Mouse (Mus musculus): ENCODE measurements around the gene Gm28053. TPM values are rescaled to one million over a fixed set of nuclear protein-coding genes. Genes with fewer than 3 reads are reported as not detected.
"Not testable (repeated sequence)": the region's sequence is repeated elsewhere in the genome, so short reads cannot be mapped to it uniquely, and the experiment has no call there.

The Gm28053 gene
- total RNA-seq (2022), result 1 to 10 TPM; 2.7 to 5.0 (median 4.3) TPM

DNA sequence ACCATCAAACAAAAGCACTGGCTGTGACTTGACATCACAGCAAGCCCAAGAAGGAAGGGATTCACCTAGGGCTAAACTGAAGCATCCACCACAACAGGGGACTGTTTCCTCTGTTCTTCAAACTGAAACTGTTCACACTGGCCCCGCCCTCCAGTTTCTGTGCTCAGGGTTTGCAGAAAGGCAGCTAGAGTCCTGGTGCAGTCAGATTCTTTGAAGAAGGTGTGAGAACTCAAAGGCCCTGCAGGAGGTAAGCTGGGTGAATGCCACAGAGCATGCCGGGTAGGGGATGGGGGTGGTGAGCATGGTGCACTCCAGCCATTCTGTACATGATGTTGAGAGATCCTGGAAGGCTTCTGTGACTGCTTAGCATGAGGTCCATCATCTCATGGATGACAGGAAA lies at the start of gene Gm28053, which contains the start of gene Gimap7:
Gene Gm28053 (plus strand): TSS at position 153 of the 400 bp plus-strand sequence.
Gene Gimap7 (plus strand): TSS at position 167 of the 400 bp plus-strand sequence.
- no peak for DNase-seq (ENCODE audit: low spot score)

DNA sequence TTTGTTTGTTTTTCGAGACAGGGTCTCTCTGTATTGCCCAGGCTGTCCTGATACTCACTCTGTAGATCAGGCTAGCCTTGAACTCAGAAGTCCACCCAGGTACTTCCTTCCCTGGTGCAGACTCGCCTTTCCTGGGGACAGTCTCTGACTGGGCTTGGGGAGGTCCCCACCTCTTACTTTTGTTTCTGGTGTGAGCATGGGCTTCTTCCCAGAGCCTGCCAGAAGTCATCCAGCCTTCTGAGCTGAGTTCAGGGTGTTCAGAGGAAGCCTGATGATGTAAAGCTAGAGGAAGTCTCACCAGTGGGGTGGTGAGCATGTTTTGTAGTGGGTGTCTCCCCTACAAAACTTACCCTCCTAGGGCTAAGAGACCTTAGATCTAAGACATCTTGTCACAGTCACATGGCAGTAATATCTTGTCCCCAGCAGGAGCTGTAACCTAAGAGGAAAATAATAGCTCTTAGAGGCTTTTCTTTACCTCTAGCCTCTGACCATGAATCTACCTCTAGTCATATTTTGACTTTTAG lies 48.9 kb upstream of the Gm28053 start:
- no peak for DNase-seq (ENCODE audit: low spot score)

DNA sequence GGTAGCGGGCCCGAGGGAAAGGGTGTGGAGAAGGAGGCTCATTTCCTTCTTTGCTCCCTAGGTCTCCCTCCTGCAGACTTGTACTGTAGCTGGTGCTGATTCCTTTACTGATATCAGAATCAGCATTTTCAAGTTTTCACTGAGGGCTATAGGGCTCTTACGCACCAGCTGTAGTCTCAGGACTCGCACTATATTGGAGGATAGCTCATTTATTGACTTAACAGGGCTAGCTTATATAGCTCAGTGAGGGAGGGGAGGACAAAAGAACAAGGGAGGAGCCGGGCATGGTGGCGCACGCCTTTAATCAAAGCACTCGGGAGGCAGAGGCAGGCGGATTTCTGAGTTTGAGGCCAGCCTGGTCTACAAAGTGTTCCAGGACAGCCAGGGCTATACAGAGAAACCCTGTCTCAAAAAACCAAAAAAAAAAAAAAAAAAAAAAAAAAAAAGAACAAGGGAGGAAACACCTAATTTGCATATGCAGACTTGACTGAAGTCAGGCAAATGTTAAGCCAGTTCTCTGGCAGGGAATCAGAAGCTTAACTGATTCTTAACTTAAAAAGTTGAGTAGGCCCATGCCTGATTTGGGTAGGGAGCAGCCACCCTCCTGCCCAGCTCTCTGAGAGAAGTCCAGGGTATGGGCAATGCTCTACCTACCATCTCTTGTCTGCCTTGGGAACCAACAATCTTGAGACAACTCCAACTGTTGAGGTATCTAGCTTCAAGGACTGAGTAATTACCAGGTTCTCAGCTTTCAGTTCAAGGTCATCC lies 43.9 kb upstream of the Gm28053 start:
- DNase-seq (ENCODE audit: low spot score), result no peak

DNA sequence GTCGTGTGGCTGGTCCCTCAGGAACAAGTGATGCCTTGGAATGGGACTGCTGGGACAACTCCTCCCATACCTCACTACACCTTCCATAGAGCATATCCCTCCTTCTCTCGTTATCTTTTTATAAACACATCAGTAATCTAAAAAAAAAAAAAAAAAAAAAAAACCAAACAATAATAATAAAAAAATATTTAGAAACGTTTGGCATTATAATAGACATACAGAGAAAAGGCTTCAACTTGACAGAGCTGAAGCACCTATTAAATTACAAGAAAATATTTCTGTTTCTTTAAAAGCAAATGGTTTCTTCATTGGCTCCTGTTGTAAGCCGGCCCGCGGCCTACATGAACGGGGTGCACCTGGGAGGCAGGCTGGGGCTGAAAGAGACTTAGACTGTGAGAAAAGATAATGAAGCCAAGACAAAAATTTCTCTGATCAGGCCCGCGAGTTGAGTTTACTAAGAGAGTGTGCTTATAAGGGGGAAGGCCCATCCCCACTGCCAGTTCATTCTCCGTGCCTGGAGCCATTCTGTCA lies 42.9 kb upstream of the Gm28053 start:
- DNase-seq (ENCODE audit: low spot score), result no peak

DNA sequence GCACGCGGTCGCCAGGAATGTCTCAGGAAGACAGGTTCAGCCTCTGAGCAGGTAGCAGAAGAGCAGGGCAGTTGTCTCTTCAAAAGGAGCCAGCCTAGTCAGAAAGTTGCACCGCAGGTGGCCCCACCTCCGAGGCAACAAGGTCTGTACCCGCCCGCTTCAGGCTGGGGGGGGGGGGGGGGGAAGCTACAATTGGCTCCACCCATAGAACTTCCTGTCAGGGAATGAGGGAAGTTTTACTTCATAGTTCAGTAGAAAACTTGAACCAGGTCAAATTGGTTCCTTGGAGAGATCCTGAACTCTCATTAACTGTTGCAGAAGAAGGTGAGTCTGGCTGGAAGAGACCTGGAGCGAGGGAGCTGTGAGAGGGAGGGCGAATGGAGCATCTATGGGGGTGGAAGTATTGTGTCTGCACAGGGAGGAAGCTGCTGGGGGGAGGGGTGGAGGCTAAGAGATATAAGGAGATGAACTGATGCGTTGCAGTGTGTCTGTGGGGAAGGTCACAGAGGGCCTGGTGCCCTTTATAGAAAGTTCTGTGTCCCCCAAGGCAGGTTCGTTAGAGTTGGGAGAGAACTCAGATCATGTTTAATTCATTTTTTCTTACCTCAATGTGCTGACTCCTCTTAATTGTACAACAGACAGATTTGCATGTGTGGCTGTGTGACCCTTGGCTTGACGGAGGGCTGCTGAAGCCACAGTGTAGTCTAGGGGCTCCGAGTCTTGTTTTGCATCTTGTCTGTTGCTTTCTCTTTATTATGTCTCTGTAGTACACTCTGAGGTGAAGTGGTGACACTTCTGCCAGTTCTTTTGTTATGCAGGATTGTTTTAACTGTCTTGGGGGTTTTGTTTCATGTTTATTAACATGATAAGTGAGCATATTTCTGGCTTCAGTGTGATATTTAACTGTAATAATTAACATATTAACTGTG lies 42.2 kb upstream of the Gm28053 start, which contains the start of gene Gimap9:
Gene Gimap9 (plus strand): TSS at position 199 of the 929 bp plus-strand sequence.
- peak; percentile 38 for DNase-seq (ENCODE audit: low spot score)

DNA sequence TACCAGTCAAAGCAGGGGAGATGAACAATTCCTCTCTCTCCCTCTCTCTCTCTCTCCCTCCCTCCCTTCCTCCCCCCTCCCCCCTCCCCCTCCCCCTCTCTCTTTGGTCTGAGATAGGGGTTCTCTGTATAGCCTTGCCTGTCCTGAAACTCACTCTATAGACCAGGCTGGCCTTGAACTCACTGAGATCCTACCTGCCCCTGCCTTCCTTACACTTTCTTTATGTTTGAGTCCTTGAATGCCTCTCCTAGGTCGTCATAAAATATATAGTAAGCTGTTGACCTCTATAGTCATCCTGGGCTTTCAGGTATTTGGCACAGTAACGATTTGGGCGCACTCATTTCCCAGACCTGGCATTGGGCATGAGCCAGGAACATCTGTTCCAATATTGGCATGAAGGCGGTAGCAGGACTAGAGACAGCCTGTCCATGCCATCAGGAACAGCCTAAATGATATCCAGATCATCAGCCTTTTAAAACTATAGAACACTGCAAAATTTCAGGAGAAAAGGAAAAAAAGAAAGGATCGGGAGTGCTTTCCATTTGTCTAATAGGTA lies 41.5 kb upstream of the Gm28053 start:
- DNase-seq (ENCODE audit: low spot score), result no peak

DNA sequence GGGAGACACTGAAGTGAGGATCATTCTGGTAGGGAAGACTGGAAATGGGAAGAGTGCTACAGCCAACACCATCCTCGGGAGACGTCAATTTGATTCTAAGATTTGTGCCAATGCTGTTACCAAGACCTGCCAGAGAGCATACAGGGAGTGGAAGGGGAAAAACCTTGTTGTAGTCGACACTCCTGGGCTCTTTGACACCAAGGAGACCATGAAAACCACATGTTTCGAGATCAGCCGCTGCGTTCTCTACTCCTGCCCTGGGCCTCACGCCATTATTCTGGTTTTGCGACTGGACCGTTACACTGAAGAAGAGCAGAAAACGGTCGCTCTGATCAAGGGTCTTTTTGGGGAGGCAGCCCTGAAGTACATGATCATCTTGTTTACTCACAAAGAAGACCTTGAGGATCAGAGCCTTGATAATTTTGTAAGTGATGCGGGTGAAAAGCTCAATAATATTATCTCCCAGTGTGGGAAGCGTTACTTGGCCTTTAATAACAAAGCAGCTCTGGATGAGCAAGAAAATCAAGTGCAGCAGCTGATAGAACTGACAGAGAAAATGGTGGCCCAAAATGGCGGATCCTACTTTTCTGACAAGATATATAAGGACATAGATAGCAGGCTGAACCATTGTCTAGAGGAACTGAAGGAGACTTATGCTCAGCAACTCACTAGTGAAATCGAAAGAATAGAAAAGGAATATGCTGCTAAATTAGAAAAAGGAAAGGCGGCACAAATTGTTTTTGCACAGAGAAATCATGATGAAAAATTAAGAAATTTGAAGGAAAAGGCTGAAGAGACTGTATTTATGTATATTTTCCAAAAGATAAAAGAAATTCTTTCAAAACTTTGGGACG lies 40.7 kb upstream of the Gm28053 start:
- DNase-seq (ENCODE audit: low spot score), result no peak

DNA sequence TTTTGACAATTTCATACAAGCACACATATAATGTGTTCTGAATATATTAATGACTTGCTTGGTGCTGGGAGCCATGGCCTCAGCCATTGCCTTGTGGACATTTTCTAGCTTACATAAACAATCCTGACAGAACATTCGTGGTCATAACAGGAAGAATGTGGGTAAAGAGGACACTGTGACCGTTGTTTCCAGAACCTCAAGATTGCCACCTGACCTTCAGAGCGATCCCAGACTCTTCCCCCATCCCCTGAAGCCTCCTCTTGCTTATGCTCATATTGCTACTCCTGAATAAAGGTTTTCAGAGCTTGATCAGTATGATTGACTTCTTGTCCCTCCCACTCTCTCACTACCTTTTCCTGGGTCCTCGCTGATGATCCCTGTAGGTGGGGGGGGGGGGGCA lies 40.0 kb upstream of the Gm28053 start:
- DNase-seq (ENCODE audit: low spot score), result no peak

DNA sequence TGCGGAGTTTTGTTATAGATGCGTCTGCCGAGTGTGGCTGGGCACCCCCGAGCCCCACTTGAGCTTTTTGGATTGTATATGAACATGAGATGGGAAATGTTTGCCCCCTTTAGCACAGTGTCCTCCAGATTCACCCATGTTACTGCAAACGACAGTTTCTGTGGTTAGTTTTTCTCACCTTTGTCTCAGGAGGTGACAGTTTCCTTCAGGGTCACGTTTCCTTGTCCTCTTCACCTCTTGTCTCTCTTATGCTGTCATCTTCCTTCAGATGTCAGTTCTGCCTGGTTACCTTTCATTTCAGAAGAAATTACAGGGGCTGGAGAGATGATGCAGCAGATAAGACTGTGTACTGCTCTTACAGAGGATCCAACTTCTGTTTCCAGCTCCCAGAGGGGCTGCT lies 38.7 kb upstream of the Gm28053 start:
- DNase-seq (ENCODE audit: low spot score), result no peak

DNA sequence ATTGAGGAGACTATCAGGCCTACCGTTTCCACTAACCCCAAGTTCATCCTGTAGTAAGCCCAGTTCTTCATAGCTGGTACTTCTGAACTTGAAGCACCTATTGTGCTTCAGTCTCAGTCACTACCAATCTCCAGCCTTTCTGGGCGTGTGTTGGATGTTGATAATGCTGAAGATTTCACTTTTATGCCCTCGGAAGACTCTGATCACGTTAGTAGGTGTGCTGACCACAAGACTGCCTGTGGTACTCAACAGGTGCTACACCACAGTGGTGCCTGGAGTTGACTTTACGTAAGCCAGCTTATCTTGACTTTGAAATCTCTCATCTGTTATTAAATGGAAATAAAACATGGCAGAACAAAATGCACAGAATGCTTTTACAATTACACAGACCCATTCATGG lies 38.0 kb upstream of the Gm28053 start:
- no peak for DNase-seq (ENCODE audit: low spot score)

DNA sequence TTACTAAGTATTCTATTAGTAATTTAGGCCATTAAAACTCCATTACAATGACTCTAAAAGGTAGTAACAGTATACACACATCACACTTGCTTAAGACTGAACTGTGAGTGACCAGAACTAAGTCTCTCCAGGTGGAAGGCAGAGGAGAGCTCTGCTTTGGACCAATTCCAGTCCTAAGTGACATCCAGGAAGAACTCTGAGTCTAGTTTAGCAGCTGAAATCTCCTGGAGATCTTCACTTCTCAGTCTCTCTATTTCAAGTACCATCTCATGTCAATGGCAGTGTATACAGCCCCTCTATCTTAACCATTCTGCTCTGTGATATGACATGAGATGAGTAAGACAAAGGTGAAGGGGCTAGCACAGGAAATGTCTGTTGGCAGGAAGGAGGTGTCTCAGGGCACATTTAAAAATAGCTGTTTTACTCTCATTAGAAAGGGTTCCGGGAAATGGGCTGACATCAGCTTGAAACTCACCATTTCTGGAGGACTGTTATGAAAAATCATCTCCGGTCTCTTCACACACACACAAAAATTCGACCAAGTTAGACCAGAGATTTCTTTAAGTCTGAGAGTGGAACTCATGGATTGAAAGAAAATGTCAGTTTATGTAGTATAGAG lies 36.8 kb upstream of the Gm28053 start:
- DNase-seq (ENCODE audit: low spot score), result peak; percentile 51

DNA sequence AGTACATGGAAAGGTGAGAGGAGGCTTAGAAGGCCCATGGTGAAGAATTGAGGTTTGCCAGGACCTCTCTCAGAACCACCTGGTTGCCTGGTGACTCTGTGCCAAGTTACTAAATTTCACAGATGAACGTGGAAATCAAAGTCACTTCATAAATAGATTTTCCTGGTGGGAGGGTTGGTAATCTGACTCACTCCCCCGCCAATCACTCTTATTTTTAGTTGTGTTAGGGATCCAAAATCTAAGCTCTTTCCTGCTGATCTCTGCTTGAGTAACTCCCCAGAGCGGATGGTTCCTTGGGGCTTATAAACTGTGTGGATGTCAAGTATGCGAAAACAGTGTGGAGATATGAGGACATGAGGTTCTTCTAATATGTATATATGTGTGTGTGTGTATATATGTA lies 36.1 kb upstream of the Gm28053 start:
- no peak for DNase-seq (ENCODE audit: low spot score)

DNA sequence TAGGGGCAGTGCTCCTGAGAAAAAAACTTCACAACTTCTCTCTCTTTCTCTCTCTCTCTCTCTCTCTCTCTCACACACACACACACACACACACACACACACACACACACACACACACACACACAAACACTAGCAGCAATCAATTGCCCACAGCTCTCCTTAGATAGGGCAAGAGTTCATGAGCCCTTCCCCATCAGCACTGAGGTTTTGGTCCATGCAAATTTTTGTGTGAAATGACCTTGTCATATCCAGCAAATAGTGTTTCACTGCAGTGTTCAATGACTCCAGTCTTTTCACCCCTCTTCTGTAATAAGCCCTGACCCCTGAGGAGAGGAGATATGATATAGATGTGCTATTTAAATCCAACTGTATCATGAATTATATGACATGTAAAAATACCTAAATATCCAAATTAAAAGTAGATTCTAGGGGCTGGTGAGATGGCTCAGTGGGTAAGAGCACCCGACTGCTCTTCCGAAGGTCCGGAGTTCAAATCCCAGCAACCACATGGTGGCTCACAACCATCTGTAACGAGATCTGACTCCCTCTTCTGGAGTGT lies 35.1 kb upstream of the Gm28053 start:
- DNase-seq (ENCODE audit: low spot score), result not testable (repeated sequence)

DNA sequence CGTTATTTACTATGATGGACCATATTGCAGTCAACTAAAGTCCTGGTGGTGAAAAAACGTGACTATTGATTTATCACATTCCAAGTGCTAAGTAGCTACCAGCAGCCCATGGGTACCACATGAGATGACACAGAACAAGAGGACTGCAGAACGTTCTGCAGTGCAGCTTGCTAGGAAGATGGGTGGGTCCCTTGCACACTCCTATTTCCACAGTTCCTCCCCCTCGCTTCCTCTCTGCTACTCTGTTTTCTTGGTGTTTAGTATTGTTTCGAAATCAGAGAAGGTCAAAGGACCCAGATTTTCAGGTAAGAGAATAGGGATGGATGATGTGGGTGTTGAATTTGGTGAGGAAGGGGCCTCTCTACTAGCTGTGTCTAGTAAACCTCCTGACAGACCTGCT lies 34.1 kb upstream of the Gm28053 start, which contains the start of gene Gimap4:
Gene Gimap4 (plus strand): TSS at position 231 of the 400 bp plus-strand sequence.
- peak; percentile 51 for DNase-seq (ENCODE audit: low spot score)

DNA sequence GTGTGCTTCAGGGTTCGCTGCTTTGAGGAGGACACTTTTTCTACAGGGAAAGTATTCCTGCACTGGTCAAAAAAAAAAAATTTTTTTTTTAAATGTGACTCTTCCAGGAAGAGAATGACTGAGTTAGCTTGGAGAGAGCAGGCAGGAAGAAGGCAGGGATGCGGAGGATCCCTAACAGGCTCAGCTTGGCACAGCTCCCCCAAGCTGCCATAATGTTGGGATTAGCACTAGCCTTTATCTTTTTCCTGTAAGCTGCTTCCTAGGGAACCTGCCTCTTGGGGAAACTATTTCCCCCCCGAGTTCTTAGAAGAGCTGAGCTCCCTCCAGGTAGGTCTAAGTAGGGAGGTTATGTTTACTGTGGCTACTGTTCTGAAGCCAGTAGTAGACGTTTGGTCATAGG lies 33.6 kb upstream of the Gm28053 start:
- no peak for DNase-seq (ENCODE audit: low spot score)

DNA sequence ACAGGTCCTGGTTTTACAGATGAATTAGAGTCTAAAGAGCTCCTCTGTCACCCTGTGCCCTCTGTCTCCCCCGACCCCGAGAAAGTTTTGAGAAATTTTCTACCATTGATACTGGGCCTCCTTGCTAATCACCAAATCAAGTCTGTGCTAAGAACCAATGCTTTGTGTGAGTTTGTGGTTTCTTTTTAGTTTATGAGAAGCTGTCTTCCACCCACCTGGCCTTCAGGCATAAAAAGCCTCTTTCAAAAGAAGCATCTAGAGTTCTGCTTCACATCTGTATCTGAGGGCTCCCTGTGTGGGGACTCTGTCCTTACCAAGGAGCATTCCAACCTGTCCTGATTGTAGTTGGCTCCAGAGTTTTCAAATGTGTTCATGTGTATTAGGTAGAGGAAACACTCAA lies 33.2 kb upstream of the Gm28053 start:
- no peak for DNase-seq (ENCODE audit: low spot score)

DNA sequence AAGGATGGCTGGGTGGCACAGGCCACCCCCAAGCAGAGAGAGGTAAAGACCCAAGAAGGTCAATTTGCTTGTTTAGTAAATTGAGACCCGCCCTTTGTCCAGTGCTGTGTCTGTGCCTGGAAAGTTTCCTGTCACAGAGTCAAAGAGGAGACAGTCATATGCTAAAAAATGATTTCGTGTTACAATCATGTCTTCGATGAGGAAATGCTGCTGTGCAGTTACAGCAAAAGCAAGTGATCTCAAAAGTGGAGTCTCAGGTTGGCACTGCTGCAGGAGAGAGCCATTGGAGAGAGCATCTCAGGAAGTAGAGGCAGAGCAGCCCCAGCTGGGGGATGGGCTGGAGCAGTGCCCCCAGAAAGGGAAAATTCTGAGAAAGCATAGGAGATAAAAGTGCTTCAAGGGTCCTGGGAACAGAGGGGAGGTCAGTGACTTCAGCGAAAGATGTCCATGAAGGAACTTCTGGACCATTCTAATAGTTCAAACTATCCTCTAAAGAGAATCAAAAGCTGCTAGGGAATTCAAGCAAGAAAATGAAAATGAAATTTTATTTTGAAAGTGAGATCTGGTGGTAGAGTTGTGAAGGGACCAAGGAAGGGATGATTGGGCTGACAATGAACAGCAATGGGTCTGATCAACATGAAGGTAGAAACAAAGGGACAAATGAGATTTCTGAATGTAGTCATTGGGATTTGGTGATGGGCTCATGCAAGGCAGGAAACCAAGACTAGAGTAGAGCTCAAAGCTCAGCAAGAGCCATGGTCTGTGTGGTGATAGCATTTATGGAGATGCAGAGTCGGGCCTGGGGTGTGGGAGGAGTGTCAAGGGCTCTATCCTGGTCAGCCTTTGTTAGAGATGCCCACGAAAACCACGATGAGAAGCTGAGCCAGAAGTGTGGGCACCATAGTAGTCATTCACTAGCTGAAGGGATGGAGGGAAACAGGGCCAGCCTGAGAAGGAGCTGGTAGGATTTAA lies 32.4 kb upstream of the Gm28053 start:
- DNase-seq (ENCODE audit: low spot score), result no peak

DNA sequence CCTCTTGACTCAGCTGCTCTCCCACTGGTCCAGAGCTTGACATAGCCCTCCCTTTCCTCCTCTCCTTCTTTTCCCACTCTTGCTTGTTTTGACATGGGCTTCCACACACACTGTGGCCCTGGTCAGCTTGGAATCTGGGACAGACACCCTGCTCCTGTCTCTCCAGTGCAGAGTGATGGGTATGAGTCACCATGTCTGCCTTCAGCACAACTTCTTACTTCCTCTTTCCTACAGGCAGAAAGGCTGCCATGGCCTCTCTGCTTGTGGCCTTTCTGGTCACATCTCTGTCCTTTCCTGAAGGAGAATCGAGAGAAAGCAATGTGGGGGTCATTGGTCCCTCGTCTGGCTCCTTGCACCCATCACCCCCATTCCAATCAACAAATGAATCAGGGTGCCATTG lies 31.3 kb upstream of the Gm28053 start:
- no peak for DNase-seq (ENCODE audit: low spot score)

DNA sequence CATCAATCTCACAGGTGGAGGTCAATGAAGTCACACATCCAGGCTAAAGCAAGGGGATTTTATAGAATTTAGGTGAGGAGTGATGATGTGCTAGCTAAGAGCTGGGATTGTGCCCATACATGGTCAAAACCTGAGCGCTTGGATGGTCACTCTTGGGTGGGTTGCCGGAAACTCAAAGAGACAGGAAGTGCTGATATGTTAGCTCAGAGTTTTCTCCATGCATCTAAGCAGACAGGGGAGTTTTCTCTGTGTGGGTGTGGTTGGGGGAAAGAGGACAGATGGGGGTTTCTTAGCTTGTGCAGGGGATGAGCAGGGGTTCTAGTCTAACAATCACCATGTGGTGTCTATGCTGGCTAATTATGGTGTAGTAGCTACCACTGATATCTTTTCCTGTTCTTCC lies 29.1 kb upstream of the Gm28053 start:
- DNase-seq (ENCODE audit: low spot score), result no peak
